Mouse (Mus musculus) ES-E14 (cell line): ENCODE results near the gene Ddx39b. TPM values are rescaled to one million over a fixed set of nuclear protein-coding genes. Genes with fewer than 3 reads are reported as not detected.

Source experiments
- DNase-seq: peaks from one replicate; pipeline ENCODE4 v3.0.0-alpha.2; 2013; ENCODE audit warnings: low read depth, low spot score
- H3K27ac ChIP-seq: 2 replicates; pipeline ENCODE4 v1.5.1; 2012; ENCODE audit warnings: low read depth, mild to moderate bottlenecking, low read length, moderate library complexity, mixed read lengths; ENCODE audit not compliant: poor library complexity, insufficient read depth, severe bottlenecking
- H3K36me3 ChIP-seq: 2 replicates; pipeline ENCODE4 v1.6.1; 2012; ENCODE audit warnings: mild to moderate bottlenecking, low read length, moderate library complexity, mixed read lengths; ENCODE audit not compliant: control insufficient read depth, poor library complexity, insufficient read depth, severe bottlenecking
- H3K4me1 ChIP-seq, 2 experiments: fragments of 150-350 bp in 1 of 2; sonication (generic) in 1 of 2; 2 replicates each; pipeline ENCODE4 v1.6.1; 2012; ENCODE audit warnings: low read length in 2 of 2, mild to moderate bottlenecking in 1 of 2, mixed read lengths in 1 of 2; ENCODE audit not compliant: control insufficient read depth in 2 of 2, insufficient read depth in 2 of 2, poor library complexity in 1 of 2
- H3K4me3 ChIP-seq, 2 experiments: fragments of 150-350 bp in 1 of 2; sonication (generic) in 1 of 2; 2 replicates each; pipeline ENCODE4 v1.5.1; 2012; ENCODE audit warnings: low read length in 2 of 2, low read depth in 1 of 2, mild to moderate bottlenecking in 1 of 2, mixed read lengths in 1 of 2; ENCODE audit not compliant: insufficient read depth in 1 of 2, poor library complexity in 1 of 2, severe bottlenecking in 1 of 2
- H3K9ac ChIP-seq: 2 replicates; pipeline ENCODE4 v1.6.1; 2012; ENCODE audit warnings: low read depth, mild to moderate bottlenecking, low read length, mixed read lengths; ENCODE audit not compliant: poor library complexity, insufficient read depth, severe bottlenecking
- H3K9me3 ChIP-seq: fragments of 150-350 bp; sonication (generic); 2 replicates; pipeline ENCODE4 v1.6.1; 2012; ENCODE audit warnings: low read depth, mild to moderate bottlenecking, low read length; ENCODE audit not compliant: control insufficient read depth, insufficient read depth
- CHD2 ChIP-seq: IDR thresholded peaks from 2 replicates; pipeline ENCODE4 v1.6.1; 2014; ENCODE audit warnings: mild to moderate bottlenecking, low read depth, low read length, inconsistent platforms
- HCFC1 ChIP-seq: IDR thresholded peaks from 2 replicates; pipeline ENCODE4 v1.6.1; 2012; ENCODE audit warnings: low read length, inconsistent platforms, borderline replicate concordance; ENCODE audit not compliant: insufficient read depth
- MAFK ChIP-seq: IDR thresholded peaks from 2 replicates; pipeline ENCODE4 v1.6.1; 2014; ENCODE audit warnings: mild to moderate bottlenecking, low read depth, low read length, inconsistent platforms; ENCODE audit not compliant: insufficient read depth
- ZC3H11A ChIP-seq: IDR thresholded peaks from 2 replicates; pipeline ENCODE4 v1.6.1; 2012; ENCODE audit warnings: low read depth, mild to moderate bottlenecking, inconsistent platforms, low read length, borderline replicate concordance
- ZNF384 ChIP-seq: IDR thresholded peaks from 2 replicates; pipeline ENCODE4 v1.6.1; 2012; ENCODE audit warnings: low read depth, low read length, inconsistent platforms
- in situ Hi-C, 2 experiments: fragments of 600-800 bp; cut with MboI; formaldehyde crosslinking; loops; one replicate each; pipeline ENCODE4 v1.15.1; 2025; ENCODE audit warnings: low sequenced_read_pairs in 2 of 2, inconsistent platforms in 1 of 2; ENCODE audit not compliant: unreplicated experiment in 2 of 2
- total RNA-seq: library from RNA; depleted of rRNA; stranded (reverse); fragments of 300-350 nt; gene quantifications from 2 replicates; pipeline ENCODE4 v1.2.3, GENCODE M21; 2012

The Ddx39b gene
- total RNA-seq, 1 experiment: 316 TPM

DNA sequence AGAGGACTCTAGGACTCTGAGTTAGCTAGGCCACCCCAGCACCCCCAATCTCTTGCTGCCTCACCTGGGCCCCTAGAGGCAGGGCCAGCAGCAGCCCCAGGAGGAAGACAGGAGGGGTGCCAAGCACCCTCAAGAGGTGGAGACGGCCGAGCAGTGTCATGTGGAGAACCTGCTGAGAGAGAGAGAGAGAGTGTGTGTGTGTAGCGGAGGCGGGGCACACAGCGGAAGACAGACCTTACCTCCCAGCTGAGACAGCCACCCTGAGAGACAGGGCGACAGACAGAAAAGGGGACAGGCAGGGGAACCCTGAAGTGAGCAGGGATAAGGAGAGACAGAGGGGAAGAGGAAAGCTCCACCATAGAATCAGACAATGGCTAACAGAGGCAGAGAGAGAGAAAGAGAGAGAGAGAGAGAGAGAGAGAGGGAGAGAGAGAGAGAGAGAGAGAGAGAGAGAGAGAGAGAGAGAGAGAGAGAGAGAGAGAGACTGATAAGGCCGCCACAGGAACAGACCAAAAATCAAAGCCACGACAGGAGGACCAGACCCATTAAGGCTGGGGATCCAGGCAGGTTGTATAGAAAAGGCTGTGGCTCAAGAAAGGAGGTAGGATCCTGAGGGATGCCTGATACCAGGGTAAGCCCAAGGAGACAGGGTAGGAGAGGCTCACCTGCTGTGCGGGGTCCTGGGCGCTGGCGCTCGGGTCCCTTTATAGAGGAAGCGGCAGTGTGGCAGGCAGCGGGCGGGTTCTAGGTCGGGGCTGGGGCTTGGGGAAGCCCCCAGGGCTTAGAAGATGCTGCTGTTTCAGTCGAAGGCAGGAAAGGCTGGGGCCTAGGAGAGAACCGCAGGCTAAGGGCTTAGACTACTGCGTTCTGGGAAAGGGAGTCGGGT lies 36.8 kb upstream of the Ddx39b start, which contains the start of gene Lta:
Gene Lta, minus strand, starts transcription at position 858 of the 886 bp plus-strand sequence.
- no peaks in the 10 kb centered on the region for H3K4me1 ChIP-seq
- H3K27ac ChIP-seq: no peak within 1 kb of the TSS
- no peak for TF ChIP-seq ZNF384
- TF ChIP-seq HCFC1: no peak
- no peak for TF ChIP-seq MAFK
- TF ChIP-seq ZC3H11A: no peak
- H3K36me3 ChIP-seq: no peaks in the 10 kb centered on the region
- in situ Hi-C loops: no loop called here
- H3K9me3 ChIP-seq: no peaks in the 10 kb centered on the region
- H3K4me3 ChIP-seq: peak within 1 kb of the TSS; percentile 20 to 54; a peak in 3 of 4 replicates
- no peak for DNase-seq
- H3K9ac ChIP-seq: no peak within 1 kb of the TSS

DNA sequence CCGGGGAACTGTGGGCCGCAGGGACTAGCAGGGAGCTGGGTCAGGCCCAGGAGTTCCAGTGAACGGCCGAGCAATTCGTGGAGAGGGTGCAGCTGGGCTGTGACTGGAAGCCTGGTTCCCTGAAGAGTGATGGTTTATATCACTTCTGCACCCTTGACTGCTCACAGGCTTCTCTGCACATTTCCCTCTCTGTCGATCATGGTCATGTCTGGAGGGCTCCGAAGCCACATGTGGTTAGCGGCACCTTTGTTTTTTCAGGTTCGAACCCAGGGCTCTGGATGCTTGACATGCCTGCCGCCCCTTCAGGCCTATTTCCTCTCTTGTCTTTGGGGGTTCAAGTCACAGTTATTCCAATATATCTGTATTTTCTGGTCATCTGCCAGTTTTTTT lies 36.2 kb upstream of the Ddx39b start:
- Histone ChIP-seq H3K9ac (no peak overlapping the region), H3K4me1 (no peaks in the 10 kb centered on the region), H3K36me3 (no peaks in the 10 kb centered on the region), H3K4me3 (peak overlapping the region; percentile 20 to 54; a peak in 3 of 4 replicates), H3K27ac (no peak overlapping the region), H3K9me3 (no peaks in the 10 kb centered on the region)
- in situ Hi-C loops: no loop called here
- no peak for DNase-seq
- TF ChIP-seq ZC3H11A (no peak), CHD2 (no peak), ZNF384 (peak; percentile 44; the same call in 1 of the 2 replicates)

DNA sequence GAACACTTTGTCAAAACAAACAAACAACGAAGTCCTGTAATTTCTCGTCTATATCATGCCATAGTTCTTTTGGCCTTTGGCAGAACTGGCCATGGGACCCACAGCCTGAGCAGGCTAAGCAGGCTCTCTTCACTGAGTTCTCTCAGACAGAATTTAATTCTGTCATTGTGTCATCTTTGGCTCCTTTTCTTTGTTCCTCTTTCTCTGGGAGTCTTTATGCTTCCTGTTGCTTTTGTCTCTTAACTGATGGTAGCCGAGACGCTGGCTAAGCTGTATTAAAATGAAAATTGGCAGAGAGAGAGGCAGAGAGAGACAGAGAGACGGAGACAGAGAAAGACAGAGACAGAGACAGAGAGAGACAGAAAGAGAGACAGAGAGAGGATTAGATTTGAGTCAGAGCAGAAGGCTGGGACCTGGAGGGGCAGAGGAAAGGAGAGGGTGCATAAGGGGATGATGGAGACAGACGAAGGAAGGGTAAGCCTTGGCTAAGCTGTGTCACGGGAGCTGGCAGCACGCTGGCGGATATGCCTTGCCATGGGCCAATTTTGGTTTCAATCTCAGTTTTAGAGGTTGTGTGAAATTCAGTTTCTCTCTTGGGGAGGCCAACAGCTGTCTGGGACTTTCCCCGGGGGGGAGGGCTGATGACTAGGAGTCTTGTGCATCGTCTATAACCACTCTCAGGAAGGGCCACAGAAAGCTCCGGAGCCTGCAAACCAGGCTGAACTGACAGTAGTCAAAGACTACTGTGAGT lies 31.6 kb upstream of the Ddx39b start:
- no peaks in the 10 kb centered on the region for H3K36me3 ChIP-seq
- no peak for TF ChIP-seq ZNF384
- TF ChIP-seq MAFK: no peak
- TF ChIP-seq HCFC1: no peak
- no peak for TF ChIP-seq CHD2
- no peak for TF ChIP-seq ZC3H11A
- H3K9ac ChIP-seq: no peak overlapping the region
- no peak overlapping the region for H3K27ac ChIP-seq
- no peak overlapping the region for H3K4me3 ChIP-seq
- in situ Hi-C loops: no loop called here
- no peaks in the 10 kb centered on the region for H3K4me1 ChIP-seq
- H3K9me3 ChIP-seq: no peaks in the 10 kb centered on the region
- no peak for DNase-seq

DNA sequence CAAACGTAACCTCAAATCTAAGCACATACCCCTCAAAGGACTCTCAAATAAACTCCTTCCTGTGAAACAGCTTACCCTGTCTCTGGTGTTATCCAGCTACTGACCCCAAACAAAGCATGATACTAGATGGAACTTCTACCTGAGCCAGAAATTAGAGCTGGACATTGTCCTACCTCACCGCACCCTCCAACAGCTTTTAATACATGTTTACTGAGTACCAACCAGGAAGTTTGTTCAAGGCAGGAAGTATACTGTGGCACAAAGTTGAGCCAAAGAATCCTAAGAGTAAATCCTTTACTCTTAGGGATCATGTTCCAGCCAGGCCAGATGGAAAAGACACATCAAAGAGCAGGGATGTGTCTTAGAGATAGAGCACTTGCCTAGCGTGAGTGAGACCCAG lies 31.0 kb upstream of the Ddx39b start:
- no peaks in the 10 kb centered on the region for H3K36me3 ChIP-seq
- no peak for DNase-seq
- no peaks in the 10 kb centered on the region for H3K9me3 ChIP-seq
- no peak overlapping the region for H3K27ac ChIP-seq
- in situ Hi-C loops: no loop called here
- H3K9ac ChIP-seq: no peak overlapping the region
- H3K4me3 ChIP-seq: no peak overlapping the region
- no peaks in the 10 kb centered on the region for H3K4me1 ChIP-seq
- no peak for TF ChIP-seq ZNF384
- TF ChIP-seq ZC3H11A: no peak
- TF ChIP-seq MAFK: no peak
- no peak for TF ChIP-seq CHD2
- no peak for TF ChIP-seq HCFC1
